Mouse (Mus musculus) adrenal gland (tissue): Measurements from ENCODE around the gene Esx1.

Source experiments
- intact Hi-C: fragments of 180-260 bp; cut with DNase I; formaldehyde crosslinking; loops from one replicate; pipeline ENCODE4 v1.15.1; 2025
- long read RNA-seq, 2 experiments: library from polyadenylated mRNA; unstranded; transcript quantifications; one replicate each; pipeline ENCODE4 v2.0.0; 2020; ENCODE audit warnings: borderline replicate concordance in 1 of 2; ENCODE audit not compliant: insufficient replicate concordance in 1 of 2

Gene Esx1
- long read RNA-seq, experiment 1: 0 reads
- long read RNA-seq, experiment 2: 0 reads

DNA sequence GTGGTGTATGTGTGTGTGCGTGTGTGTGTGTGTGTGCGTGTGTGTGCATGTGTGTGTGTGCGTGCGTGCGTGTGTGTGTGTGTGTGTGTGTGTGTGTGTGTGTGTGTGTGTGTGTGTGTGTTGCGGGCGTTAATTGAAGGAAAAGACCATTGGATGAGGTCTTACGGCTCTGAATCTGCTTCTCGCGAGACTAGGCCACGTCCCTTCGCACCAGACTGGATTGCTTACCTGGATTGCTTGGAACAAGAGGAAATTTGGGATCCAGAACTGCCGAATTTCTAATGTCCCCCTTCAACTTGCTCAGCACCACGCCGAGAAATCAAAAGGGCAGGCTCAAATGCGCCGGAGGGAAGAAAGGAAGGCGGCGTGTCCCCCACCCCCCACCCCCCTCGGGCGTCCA, at the start of gene Esx1:
Gene Esx1 (minus strand): TSS at position 366 of the 400 bp plus-strand sequence.
- intact Hi-C loops: no loop called here

DNA sequence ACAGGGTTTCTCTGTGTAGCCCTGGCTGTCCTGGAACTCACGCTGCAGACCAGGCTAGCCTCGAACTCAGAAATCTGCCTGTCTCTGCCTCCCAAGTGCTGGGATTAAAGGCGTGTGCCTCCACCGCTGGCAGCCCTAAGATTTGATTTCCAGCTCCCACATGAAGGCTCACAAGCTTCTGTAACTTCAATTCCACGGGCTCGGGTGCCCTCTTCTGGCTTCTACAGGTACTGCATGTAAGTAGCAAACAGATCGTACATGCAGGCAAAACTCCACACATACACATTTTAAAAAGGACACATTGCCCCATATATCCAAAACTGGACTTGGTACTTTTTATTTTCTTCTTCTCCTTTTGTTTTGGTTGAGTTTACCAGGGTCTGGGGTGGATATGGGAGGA, 48.1 kb upstream of the Esx1 start:
- intact Hi-C loops: no loop called here

DNA sequence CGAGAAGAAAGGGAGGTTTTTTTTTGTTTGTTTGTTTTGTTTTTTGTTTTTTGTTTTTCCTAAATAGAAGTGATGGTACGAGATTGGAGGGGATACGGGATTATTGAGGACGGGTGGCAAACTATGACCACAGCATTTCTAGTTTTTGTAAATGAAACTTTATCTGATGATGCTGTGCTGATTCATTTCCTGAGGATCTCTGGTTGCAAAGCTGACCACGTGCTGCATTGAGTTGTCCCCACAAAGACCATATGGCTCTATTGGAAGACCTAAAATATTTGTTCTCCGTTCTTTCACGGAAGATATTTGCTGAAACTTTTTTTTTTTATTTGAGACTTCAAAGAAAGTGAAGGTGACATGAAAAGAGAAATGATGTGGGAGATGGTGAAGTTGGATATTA, 45.8 kb upstream of the Esx1 start:
- intact Hi-C loops: no loop called here

DNA sequence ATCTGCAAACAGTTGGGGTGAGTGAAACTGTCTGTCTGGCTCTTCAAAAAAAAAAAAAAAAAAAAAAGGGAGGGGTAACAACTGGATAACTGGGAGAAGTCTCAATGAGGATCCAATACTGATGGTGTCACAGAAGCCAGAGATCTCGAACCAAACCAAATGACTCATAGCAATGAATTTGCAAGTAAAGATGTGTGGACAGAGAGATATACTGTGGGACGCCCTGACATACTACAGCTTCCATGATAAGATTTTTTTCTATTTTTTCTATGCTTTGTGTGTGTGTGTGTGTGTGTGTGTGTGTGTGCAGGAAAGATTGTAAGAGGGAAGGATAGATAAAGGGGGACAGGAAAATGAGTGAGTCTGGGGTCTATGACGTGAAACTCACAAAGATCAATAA, 43.7 kb upstream of the Esx1 start:
- intact Hi-C loops: no loop called here

DNA sequence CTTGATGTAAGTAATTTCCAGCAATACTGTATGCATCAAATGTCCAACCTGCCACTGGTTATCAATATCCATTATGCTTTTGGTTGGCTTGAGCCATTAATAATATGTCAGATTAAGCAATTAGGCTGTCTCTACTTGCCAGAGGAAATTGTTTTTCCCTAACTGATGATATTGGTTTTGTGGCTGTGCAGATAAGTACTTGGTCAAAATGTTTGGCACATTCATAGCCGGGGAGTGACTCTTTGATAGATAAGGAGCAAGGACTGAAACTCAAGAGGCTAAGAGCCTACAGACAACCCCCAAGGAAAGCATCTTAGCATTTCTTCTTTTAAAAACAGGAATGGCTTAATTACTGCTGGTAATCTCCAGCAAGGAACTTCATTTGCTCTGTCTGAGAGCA, 40.8 kb upstream of the Esx1 start:
- intact Hi-C loops: no loop called here

DNA sequence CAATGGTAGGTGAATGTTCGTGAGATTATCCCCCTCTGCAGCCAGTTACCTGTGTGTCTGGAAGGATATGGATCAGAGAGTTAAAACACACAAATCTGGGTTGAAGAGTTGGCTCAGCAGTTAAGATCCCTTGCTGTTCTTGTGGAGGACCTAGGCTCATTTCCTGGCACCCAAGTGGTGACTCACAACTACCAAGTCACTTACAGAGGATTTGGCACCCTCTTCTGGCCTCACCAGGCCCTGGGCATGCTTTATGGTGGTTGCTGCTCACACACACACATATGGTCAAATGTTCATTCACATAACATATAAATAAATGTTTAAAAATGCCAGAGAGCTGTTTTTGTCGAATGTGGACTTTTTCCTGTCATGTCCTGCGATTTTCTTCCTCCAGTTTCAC, 39.1 kb upstream of the Esx1 start:
- intact Hi-C loops: no loop called here

DNA sequence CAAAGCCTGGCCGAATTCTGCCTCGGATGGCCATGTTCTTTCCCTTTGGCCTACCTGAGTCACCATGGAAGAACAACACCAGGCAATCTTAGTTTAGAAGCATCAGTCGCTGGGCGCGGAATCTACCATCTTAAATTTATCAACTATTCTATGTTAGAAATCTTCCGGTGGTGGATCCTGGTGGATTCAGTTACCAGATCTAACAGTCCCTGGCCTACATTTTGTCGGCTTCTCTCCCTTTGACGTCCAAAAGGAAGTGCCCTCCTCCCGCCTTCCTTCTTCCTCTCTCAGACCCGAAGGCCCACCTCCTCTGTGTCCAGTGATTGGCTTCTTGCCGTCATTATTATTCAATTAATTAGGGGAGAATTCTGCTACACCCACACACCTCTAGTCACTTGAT, 27.2 kb upstream of the Esx1 start:
- intact Hi-C loops: no loop called here

DNA sequence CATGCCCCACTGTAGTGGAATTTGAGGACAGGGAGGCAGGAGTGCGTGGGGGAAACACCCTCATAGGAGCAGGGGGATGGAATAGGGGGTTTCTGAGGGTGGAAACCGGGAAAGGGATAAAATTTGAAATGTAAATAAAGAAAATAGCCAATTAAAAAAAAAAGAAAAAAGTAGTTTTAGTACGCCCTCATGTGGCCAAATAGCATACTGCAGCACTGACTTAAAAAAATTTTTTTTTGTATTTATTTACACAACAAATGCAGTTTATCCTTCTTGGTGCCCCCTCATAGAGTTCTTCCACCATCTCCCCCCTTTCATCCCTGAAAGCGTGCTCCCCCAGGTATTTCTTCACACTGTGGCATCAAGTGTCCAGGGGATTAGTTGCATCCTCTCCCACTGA, 22.8 kb upstream of the Esx1 start:
- intact Hi-C loops: no loop called here

DNA sequence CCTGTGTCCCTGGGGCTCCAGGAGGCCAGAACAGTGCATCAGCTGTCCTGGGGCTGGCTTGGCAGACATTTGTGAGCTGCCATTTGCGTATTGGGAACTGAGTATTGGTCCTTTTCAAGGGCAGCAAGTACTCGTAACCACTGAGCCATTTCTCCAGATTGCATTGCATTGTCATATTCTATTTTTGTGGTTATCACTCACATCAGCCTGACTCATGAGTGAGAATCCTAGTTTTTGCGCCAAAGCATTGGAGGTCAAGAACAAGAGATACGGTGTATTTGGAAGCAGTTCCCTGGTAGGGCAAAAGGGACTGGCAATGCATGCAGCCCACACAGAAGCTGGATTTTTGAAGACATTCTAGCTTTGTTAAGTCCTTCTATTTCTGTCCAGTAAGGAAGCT, 21.8 kb upstream of the Esx1 start:
- intact Hi-C loops: no loop called here

DNA sequence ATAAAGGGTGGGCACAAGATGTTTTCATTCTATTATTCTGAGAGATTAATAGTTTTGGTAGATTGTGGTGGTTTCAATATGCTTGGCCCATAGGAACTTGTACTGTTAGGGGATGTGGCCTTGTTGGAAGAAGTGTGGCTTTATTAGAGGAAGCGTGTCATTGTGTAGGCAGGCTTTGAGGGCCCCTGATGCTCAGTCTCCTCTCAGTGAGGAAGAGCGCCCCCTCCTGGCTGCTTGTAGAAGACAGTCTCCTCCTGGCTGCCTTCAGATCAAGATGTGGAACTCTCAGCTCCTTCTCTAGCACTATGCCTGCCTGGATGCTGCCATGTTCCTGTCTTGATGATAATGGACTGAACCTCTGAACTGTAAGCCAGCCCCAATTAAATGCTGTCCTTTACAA, 20.7 kb upstream of the Esx1 start:
- intact Hi-C loops: no loop called here

DNA sequence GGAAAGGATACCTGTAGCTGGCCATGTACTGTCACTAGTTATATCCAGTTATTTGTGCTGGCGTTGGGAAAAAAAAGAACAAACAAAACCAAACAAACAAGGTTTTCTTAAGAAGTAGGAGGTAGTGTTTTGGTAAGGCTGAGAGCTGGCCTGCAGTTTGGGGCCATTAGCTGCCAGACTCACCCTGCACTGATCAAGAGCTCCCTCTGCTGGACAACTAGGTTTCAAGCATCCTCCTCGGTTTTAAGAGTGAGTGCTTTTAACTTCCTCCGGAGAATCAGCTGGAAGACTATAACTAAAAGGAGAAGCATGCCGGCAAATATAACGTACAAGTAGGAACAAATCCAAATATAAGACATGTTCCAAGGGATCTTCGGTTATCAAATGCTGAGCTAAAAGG, 19.8 kb upstream of the Esx1 start:
- intact Hi-C loops: no loop called here

DNA sequence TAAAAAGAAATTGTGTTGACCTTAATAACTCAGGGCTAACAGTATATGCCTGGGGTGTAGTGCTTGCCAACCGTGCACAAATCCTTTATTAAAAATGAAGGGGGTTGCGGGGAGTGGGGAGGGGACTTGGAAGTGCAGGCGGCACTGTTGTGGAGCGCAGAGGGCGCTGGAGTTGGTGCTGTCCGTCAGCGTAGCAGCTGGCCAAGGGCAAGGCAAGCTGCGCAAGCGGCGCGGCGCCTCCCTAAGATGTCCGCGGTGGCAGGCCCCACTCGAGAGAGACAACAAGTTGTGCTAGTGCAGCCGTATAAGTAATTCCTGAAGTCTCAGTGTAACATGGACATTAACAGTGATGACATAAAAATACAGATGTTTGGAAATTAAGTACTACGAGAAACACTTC, 5.7 kb upstream of the Esx1 start:
- intact Hi-C loops: no loop called here

DNA sequence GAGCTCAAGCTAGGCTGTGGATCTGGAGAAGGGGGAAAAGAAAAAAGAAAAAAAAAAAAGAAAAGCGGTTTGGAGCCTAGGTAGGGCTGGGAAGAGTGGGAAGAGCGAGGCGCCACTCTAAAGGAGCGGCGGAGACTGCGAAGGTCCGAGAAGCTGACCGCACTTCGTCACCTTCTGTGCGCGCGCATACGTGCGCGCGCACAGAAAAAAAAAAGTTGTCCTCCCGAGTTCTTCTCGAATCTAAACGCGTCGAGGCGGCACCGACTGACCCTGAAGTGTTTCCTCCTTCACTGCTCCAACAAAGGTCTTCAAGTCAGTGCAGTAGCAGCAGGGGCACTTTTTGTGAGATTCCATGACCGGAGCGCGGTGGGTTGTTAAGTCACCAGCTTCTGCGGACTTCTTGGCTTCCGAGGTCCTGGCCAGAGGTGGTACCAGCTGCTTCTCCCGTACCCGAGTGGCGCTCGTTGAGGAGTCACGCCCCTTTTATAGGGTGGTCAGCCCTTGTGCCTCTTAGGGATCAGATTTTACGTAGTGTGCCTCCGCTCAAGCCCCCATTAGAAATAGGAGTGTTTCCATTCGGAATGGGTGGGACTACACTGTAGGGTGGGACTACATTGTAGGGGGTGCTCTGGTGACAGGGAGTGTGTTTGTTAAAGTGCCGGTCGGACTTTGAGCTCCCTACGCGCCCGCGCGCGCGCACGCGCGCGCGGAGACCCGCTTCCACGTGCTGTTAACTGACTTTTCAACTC, 2.0 kb downstream of the Esx1 start:
- intact Hi-C loops: no loop called here

DNA sequence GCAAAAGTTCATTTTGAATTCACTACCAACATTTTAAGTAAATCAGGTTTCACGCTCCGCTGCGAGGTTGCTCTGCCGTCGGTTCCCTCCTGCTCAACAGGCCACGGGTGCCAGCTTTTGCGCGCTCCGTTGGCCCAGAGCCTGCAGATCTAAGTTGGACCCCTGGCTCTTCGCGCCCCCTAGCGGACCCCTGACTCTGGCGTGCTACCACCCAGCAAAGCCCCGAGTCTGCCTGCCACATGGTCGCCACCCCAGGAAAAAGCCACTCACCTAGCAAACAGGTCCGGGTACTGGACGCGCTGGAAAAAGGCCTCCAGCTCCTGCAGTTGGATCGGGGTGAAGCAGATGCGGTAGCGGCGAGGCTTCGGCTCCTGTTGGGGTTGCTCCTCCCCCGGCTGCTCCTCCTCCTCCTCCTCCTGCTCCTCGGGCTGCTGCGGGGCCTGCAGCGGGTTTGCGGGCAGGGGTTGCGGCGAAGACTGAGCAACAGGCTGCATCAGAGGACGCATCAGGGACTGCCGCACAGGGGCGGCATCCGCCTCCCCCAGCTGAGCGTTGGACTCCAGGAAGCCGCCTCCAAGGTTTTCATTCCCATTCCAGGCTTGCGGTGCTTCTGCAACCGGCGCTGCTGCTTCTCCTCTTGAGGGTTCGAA, 3.7 kb downstream of the Esx1 start:
- intact Hi-C loops: no loop called here

DNA sequence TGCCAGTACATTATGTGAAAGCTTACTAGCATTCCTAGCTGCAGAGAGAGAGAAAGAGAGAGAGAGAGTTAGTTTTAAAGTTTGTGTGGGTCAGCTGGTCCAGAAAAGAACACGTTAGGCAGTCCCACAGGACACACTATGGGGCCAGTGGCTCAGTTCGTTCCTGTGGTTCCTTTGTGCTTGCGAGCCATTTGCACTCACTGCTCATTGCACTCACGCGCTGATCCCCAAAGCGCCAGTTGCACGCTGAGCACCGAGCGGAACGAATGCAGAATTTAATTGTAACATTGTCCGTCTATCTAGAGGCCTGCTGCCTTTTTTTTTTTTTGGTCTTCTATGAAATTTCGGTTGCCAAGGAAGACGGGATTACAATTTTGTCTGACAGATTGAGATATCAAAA, 15.4 kb downstream of the Esx1 start:
- intact Hi-C loops: no loop called here

DNA sequence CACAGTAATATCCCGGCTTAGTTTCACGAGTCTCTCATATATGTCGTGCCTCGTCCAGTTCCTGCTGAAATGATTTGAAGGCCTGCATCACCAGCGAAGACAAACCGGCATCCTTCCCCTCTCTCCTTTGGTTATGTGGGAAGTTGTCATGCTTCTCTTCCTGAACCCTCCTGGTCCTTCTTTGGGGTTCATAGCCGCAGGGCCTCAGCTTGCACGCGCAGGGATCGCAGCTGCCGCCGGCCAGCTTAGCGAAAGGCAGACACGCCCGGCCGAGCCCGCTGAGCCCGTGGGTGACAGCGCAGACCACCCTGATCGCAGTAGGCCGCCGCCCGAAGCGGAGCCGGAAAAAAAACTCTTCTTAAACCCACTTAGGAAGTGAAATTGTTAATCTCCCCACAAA, 17.4 kb downstream of the Esx1 start:
- intact Hi-C loops: no loop called here
